Mouse (Mus musculus) thymus, adult 2 months (tissue): Measurements from ENCODE around the gene Phc1. TPM values are rescaled to one million over a fixed set of nuclear protein-coding genes. Genes with fewer than 3 reads are reported as not detected.

ENCODE experiments used
- DNase-seq: peaks from one replicate; pipeline ENCODE4 v3.0.0; 2021
- H3K27ac ChIP-seq: fragments of 200-500 bp; 2 replicates; pipeline ENCODE4 v1.5.1; 2012; ENCODE audit warnings: low read length, control low read depth; ENCODE audit not compliant: control insufficient read depth, insufficient read depth
- H3K27me3 ChIP-seq: fragments of 200-500 bp; 2 replicates; pipeline ENCODE4 v1.6.1; 2012; ENCODE audit warnings: mild to moderate bottlenecking, low read length, moderate library complexity, mixed read lengths; ENCODE audit not compliant: control insufficient read depth, insufficient read depth
- H3K36me3 ChIP-seq: fragments of 200-500 bp; 2 replicates; pipeline ENCODE4 v1.6.1; 2012; ENCODE audit warnings: mild to moderate bottlenecking, low read length, moderate library complexity; ENCODE audit not compliant: control insufficient read depth, insufficient read depth
- H3K4me1 ChIP-seq: fragments of 200-500 bp; replicated peaks from 2 replicates; pipeline ENCODE4 v1.6.1; 2012; ENCODE audit warnings: low read length; ENCODE audit not compliant: control insufficient read depth, insufficient read depth
- H3K4me3 ChIP-seq: fragments of 200-500 bp; 2 replicates; pipeline ENCODE4 v1.5.1; 2012; ENCODE audit warnings: mild to moderate bottlenecking, low read length, control low read depth, moderate library complexity; ENCODE audit not compliant: control insufficient read depth, insufficient read depth
- CTCF ChIP-seq: fragments of 200-500 bp; IDR thresholded peaks from 2 replicates; pipeline ENCODE4 v1.5.1; 2012; ENCODE audit warnings: mild to moderate bottlenecking, control low read depth, low read length, moderate library complexity, borderline replicate concordance; ENCODE audit not compliant: control insufficient read depth, poor library complexity, insufficient read depth; ENCODE audit errors: extremely low read depth
- POLR2A ChIP-seq: fragments of 200-500 bp; IDR thresholded peaks from 2 replicates; pipeline ENCODE4 v1.6.1; 2012; ENCODE audit warnings: mild to moderate bottlenecking, low read length, control low read depth, moderate library complexity; ENCODE audit not compliant: control insufficient read depth, poor library complexity, insufficient read depth; ENCODE audit errors: extremely low read depth
- WGBS: fragments of 180-500 bp; shearing (Covaris S2); methylation state at CpG from one replicate; pipeline ENCODE4 v1.1.7; 2018; 5-methylcytosine and 5-hydroxymethylcytosine counted together
- polyA plus RNA-seq: library from polyadenylated mRNA; depleted of rRNA; stranded (reverse); fragments of >200 nt; gene quantifications from 2 replicates; pipeline ENCODE4 v1.2.3, GENCODE M21; 2012

The Phc1 gene
- polyA plus RNA-seq, 1 experiment: 107 TPM

- no peak for DNase-seq
- H3K4me1 ChIP-seq: no peaks in the 10 kb centered on the region; the same call in none of the 2 replicates
- H3K4me3 ChIP-seq: no peak overlapping the region
- H3K36me3 ChIP-seq: no peaks in the 10 kb centered on the region
- 25% methylated on average over 2 of the region's 2 CpGs for WGBS
- TF ChIP-seq POLR2A (no peak), CTCF (no peak)
- H3K27me3 ChIP-seq: no peaks in the 10 kb centered on the region; the same call in 1 of the 2 replicates
- H3K27ac ChIP-seq: no peak overlapping the region
Observed at GRCm38 (mm10) chr6:122292184-122292583, 48.2 kb downstream of the Phc1 start.

GRCm38 (mm10) chr6:122291735-122292134 lies 48.6 kb downstream of the Phc1 start:
- Histone ChIP-seq H3K27me3 (no peaks in the 10 kb centered on the region; the same call in 1 of the 2 replicates), H3K27ac (no peak overlapping the region), H3K36me3 (no peaks in the 10 kb centered on the region), H3K4me1 (no peaks in the 10 kb centered on the region; the same call in 1 of the 2 replicates), H3K4me3 (no peak overlapping the region)
- no peak for DNase-seq
- TF ChIP-seq POLR2A (no peak), CTCF (no peak)
- WGBS: 5% methylated on average over 3 of the region's 3 CpGs

- TF ChIP-seq CTCF: no peak
- Histone ChIP-seq H3K27me3 (no peaks in the 10 kb centered on the region; the same call in 1 of the 2 replicates), H3K4me3 (no peak overlapping the region), H3K27ac (no peak overlapping the region), H3K36me3 (no peaks in the 10 kb centered on the region), H3K4me1 (no peaks in the 10 kb centered on the region; the same call in 1 of the 2 replicates)
- no peak for DNase-seq
- 68% methylated on average over 2 of the region's 2 CpGs for WGBS
Observed at GRCm38 (mm10) chr6:122291264-122291663, 49.1 kb downstream of the Phc1 start.

GRCm38 (mm10) chr6:122290253-122290652 lies 50.1 kb downstream of the Phc1 start:
- no peak for DNase-seq
- H3K27me3 ChIP-seq: no peaks in the 10 kb centered on the region; the same call in 1 of the 2 replicates
- no peak overlapping the region for H3K27ac ChIP-seq
- 59% methylated on average over 3 of the region's 3 CpGs for WGBS
- H3K4me3 ChIP-seq: no peak overlapping the region
- TF ChIP-seq POLR2A (no peak), CTCF (no peak)
- no peaks in the 10 kb centered on the region for H3K36me3 ChIP-seq
- no peaks in the 10 kb centered on the region; the same call in 1 of the 2 replicates for H3K4me1 ChIP-seq

GRCm38 (mm10) chr6:122289313-122289712 lies 51.0 kb downstream of the Phc1 start:
- 89% methylated on average over 1 of the region's 1 CpGs for WGBS
- Histone ChIP-seq H3K27ac (no peak overlapping the region), H3K4me3 (no peak overlapping the region), H3K36me3 (no peaks in the 10 kb centered on the region), H3K27me3 (no peaks in the 10 kb centered on the region; the same call in 1 of the 2 replicates), H3K4me1 (no peaks in the 10 kb centered on the region; the same call in 1 of the 2 replicates)
- TF ChIP-seq CTCF (no peak), POLR2A (no peak)
- DNase-seq: no peak

- no peak overlapping the region for H3K4me3 ChIP-seq
- H3K27me3 ChIP-seq: no peaks in the 10 kb centered on the region; the same call in 1 of the 2 replicates
- 48% methylated on average over 1 of the region's 1 CpGs for WGBS
- no peak for TF ChIP-seq POLR2A
- no peak for TF ChIP-seq CTCF
- H3K36me3 ChIP-seq: no peaks in the 10 kb centered on the region
- DNase-seq: no peak
- no peak overlapping the region for H3K27ac ChIP-seq
- no peaks in the 10 kb centered on the region; the same call in 1 of the 2 replicates for H3K4me1 ChIP-seq
Observed at GRCm38 (mm10) chr6:122288263-122288662, 52.1 kb downstream of the Phc1 start.

GRCm38 (mm10) chr6:122284823-122285222 lies 55.5 kb downstream of the Phc1 start:
- WGBS: 100% methylated on average over 1 of the region's 1 CpGs
- DNase-seq: no peak
- Histone ChIP-seq H3K4me1 (no peaks in the 10 kb centered on the region), H3K36me3 (no peaks in the 10 kb centered on the region), H3K4me3 (no peak overlapping the region), H3K27ac (no peak overlapping the region), H3K27me3 (no peaks in the 10 kb centered on the region)
- TF ChIP-seq CTCF (no peak), POLR2A (no peak)
